Mouse (Mus musculus): Measurements from ENCODE around the gene Klhdc2. TPM values are rescaled to one million over a fixed set of nuclear protein-coding genes. Genes with fewer than 3 reads are reported as not detected.
A peak's percentile ranks its signal among the peaks of the same experiment; 100 is the strongest.

Gene Klhdc2
- polyA plus RNA-seq, 1 experiment: 29.5 TPM

DNA sequence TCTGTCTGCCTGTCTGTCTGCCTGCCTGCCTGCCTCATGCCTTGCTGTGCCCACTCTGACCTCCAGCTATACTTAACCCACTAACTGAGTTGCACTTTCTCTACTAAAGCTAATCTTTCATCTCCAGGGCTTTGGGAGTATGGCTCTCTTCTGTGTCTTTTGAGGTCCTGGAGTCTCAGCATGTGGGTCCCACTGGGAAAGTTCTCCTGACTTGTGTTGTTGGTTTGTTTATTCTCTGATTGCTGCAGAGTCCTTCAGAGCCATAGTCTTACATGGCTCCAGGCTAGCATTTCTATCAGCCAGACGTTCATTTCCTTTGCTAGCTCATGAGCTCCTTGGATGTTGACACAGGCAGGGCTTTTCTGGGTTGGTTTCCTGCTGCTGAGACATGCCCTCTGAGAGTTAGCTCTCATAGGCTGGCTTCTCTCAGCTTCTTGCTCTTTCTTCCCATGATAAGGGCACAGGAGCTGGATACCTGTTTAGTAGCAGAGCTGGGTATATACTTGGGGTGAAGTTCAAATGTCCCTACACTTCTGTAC lies 16.5 kb upstream of the Klhdc2 start:
- TF ChIP-seq CTCF (IDR thresholded peaks at IDR 0.05; ENCODE audit: insufficient read depth, low read length) (no peak), POLR2A (IDR thresholded peaks at IDR 0.05; ENCODE audit: borderline replicate concordance, extremely low read depth, low read depth, low read length) (no peak)
- Histone ChIP-seq H3K4me3 (replicated peaks; ENCODE audit: extremely low read depth, low read depth, low read length) (no peak overlapping the region), H3K4me1 (ENCODE audit: control insufficient read depth, insufficient read depth, low read length) (no peaks in the 10 kb centered on the region)
- WGBS: 19% methylated on average over 1 of the region's 1 CpGs
- no peak for DNase-seq

DNA sequence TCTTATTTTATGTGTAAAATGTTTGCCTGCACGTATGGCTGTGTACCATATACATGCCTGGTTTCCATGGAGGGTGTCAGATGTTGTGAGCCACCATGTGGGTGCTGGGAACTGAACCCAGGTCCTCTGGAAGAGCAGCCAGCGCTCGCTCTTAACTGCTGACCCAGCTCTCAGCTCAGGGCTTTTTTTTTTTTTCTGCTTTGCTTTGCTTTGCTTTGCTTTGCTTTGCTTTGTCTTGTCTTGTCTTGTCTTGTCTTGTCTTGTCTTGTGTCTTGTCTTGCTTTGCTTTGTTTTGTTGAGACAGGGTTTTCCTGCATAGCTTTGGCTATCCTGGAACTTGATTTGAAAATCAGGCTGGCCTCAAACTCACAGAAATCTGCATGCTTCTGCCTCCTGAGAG lies 15.6 kb upstream of the Klhdc2 start:
- TF ChIP-seq CTCF (IDR thresholded peaks at IDR 0.05; ENCODE audit: insufficient read depth, low read length) (no peak), POLR2A (IDR thresholded peaks at IDR 0.05; ENCODE audit: borderline replicate concordance, extremely low read depth, low read depth, low read length) (no peak)
- 95% methylated on average over 3 of the region's 3 CpGs for WGBS
- H3K4me3 ChIP-seq (replicated peaks; ENCODE audit: extremely low read depth, low read depth, low read length): no peak overlapping the region
- no peak for DNase-seq
- no peaks in the 10 kb centered on the region for H3K4me1 ChIP-seq (ENCODE audit: control insufficient read depth, insufficient read depth, low read length)

DNA sequence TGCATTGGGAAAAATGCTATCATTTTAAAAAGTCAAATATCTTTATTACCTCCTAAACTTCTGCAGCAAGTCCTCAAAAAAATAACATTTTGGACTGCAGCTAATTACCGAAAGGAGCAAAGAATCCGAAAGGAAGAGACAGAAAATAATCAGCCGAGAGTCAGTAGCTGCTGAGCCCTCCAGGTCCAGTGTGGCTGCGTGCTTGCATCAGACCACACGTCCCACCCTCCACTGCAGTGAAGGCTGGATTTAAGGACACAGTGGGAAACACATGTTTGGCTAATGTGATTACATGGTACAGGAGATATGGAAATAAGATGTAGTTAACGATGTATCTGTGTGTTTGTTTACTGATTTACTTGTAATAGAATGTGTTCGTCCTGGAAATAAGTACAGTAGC lies 13.3 kb upstream of the Klhdc2 start:
- Histone ChIP-seq H3K4me3 (replicated peaks; ENCODE audit: extremely low read depth, low read depth, low read length) (no peak overlapping the region), H3K4me1 (ENCODE audit: control insufficient read depth, insufficient read depth, low read length) (no peaks in the 10 kb centered on the region)
- DNase-seq: no peak
- TF ChIP-seq CTCF (IDR thresholded peaks at IDR 0.05; ENCODE audit: insufficient read depth, low read length): no peak
- no peak for TF ChIP-seq POLR2A (IDR thresholded peaks at IDR 0.05; ENCODE audit: borderline replicate concordance, extremely low read depth, low read depth, low read length)
- 89% methylated on average over 7 of the region's 7 CpGs for WGBS

DNA sequence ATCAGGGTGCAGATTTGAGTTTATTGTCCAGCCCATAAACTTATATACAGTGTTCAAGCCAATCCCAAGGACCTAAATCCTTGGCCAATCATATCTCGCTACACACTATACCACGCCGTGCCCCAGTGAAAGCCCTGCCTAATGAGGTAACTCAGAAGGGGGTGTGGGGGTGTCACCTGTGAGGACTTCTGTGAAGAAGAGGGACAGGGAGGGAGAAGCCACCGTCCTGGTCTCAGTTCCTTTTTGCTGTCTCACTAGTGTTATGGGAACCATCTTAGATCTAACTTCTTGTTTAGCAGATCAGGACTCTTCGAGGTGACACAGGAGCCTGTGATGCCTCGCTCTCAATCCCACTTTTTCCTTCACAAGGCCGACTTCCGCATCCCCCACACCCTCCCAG lies 8.9 kb upstream of the Klhdc2 start:
- 84% methylated on average over 8 of the region's 8 CpGs for WGBS
- Histone ChIP-seq H3K4me3 (replicated peaks; ENCODE audit: extremely low read depth, low read depth, low read length) (no peak overlapping the region), H3K4me1 (ENCODE audit: control insufficient read depth, insufficient read depth, low read length) (no peaks in the 10 kb centered on the region)
- TF ChIP-seq CTCF (IDR thresholded peaks at IDR 0.05; ENCODE audit: insufficient read depth, low read length) (no peak), POLR2A (IDR thresholded peaks at IDR 0.05; ENCODE audit: borderline replicate concordance, extremely low read depth, low read depth, low read length) (no peak)
- no peak for DNase-seq

DNA sequence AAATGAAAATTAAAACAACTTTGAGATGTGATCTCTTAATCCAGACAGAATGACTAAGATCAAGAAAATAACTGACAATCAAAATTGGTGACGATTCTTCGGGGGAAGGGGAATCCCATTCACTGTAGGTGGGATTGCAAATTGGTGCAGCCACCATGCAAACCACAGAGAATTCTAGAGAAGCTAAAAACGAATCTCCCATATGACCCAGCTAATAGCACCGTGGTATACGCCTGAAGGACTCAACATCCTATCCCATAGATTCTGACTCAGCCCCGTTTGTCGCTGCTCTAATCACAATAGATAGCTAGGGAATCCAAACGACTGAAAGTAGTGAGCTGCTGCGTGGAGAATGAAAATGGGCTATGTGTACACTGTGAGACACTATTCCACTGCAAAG lies 7.8 kb upstream of the Klhdc2 start:
- no peak for TF ChIP-seq CTCF (IDR thresholded peaks at IDR 0.05; ENCODE audit: insufficient read depth, low read length)
- TF ChIP-seq POLR2A (IDR thresholded peaks at IDR 0.05; ENCODE audit: borderline replicate concordance, extremely low read depth, low read depth, low read length): no peak
- no peak for DNase-seq
- Histone ChIP-seq H3K4me3 (replicated peaks; ENCODE audit: extremely low read depth, low read depth, low read length) (no peak overlapping the region), H3K4me1 (ENCODE audit: control insufficient read depth, insufficient read depth, low read length) (no peaks in the 10 kb centered on the region)
- 78% methylated on average over 9 of the region's 9 CpGs for WGBS

DNA sequence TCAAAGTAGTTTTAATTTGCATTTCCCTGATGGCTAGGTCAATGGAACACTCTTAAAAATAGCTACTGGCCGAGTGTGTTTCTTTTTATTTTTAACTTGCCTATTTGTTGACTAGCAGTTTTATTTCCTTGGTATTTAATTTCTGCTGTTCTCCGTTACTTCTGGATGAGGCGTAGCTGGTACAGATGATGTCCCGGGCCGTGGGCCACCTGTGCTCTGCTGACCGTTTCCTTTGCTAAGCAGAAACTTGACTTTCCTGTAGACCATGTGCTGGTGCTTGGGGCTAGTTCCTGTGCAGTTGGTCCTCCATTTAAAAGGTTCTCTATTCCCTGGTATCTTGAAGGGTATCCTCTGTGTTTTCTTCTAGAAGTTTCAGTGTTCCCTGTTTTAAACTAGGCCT lies 4.1 kb upstream of the Klhdc2 start:
- DNase-seq: no peak
- no peak for TF ChIP-seq CTCF (IDR thresholded peaks at IDR 0.05; ENCODE audit: insufficient read depth, low read length)
- no peak for TF ChIP-seq POLR2A (IDR thresholded peaks at IDR 0.05; ENCODE audit: borderline replicate concordance, extremely low read depth, low read depth, low read length)
- no peaks in the 10 kb centered on the region for H3K4me1 ChIP-seq (ENCODE audit: control insufficient read depth, insufficient read depth, low read length)
- WGBS: 86% methylated on average over 6 of the region's 6 CpGs
- H3K4me3 ChIP-seq (replicated peaks; ENCODE audit: extremely low read depth, low read depth, low read length): no peak overlapping the region

DNA sequence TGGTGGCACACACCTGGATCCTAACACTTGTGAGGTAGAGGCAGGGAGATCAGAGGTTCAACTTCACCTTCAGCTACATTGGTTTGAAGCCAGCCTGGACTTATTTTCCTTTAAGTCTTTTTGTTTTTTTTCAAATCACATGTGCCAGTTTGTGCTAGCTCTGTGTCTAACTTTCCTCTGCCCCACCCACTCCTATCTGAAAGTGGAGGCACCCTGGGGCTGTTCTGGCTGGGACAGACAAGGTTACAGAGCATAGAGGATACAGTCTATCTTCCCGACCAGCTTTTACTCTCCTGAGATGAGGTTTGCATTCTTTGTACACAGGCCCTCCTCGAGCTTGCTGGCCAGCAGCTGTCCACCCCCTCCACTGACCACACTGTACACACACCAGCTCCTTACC lies 2.7 kb upstream of the Klhdc2 start:
- whole genome bisulfite sequencing: 53% methylated on average over 2 of the region's 2 CpGs
- no peak overlapping the region for H3K4me3 ChIP-seq (replicated peaks; ENCODE audit: extremely low read depth, low read depth, low read length)
- H3K4me1 ChIP-seq (ENCODE audit: control insufficient read depth, insufficient read depth, low read length): peaks cover 5% of the 10 kb centered on the region
- TF ChIP-seq CTCF (IDR thresholded peaks at IDR 0.05; ENCODE audit: insufficient read depth, low read length) (no peak), POLR2A (IDR thresholded peaks at IDR 0.05; ENCODE audit: borderline replicate concordance, extremely low read depth, low read depth, low read length) (no peak)
- DNase-seq: no peak

DNA sequence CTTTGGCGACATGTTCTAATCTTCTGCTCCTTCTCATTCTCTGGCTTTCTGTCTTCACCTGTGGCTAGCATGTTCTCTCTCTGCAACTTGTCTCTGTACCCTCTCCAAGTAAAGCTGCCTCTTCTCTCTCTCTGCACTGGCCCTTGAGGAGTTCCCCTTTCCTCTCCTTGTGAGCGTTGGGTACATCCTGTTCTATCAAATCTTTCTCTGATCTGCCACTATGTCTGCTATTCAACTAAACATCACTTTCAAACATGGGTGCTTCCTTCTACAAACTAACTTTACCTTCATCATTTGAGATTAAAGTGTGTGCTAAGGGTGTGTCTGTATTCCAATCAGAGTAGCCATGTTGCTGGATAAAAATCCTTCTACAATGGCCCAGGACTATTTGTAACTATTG lies 1.5 kb upstream of the Klhdc2 start:
- Histone ChIP-seq H3K4me3 (replicated peaks; ENCODE audit: extremely low read depth, low read depth, low read length) (no peak overlapping the region), H3K4me1 (ENCODE audit: control insufficient read depth, insufficient read depth, low read length) (peaks cover 5% of the 10 kb centered on the region)
- no peak for TF ChIP-seq CTCF (IDR thresholded peaks at IDR 0.05; ENCODE audit: insufficient read depth, low read length)
- no peak for TF ChIP-seq POLR2A (IDR thresholded peaks at IDR 0.05; ENCODE audit: borderline replicate concordance, extremely low read depth, low read depth, low read length)
- WGBS: 82% methylated on average over 2 of the region's 2 CpGs
- no peak for DNase-seq

DNA sequence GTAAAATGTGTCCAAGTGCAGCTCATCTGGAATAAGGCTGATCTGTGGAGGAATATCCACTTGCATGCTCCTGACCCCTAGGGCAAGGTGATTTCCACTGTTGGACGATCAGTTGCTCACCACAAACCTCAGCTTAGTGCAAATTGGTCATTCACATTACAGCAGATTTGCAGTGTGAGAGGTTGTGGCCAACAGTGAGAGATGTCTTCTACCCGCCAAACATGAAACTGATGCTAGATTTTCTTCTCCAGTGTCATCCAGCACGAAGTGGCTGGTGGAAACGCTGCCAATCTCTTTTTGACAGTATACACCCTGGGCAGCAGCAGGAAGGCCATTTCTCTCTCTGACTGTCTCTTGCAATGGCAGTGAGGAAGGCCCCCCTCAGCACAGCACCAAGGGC lies 830 bp upstream of the Klhdc2 start:
- TF ChIP-seq POLR2A (IDR thresholded peaks at IDR 0.05; ENCODE audit: borderline replicate concordance, extremely low read depth, low read depth, low read length) (no peak), CTCF (IDR thresholded peaks at IDR 0.05; ENCODE audit: insufficient read depth, low read length) (no peak)
- Histone ChIP-seq H3K4me1 (ENCODE audit: control insufficient read depth, insufficient read depth, low read length) (peaks cover 5% of the 10 kb centered on the region), H3K4me3 (replicated peaks; ENCODE audit: extremely low read depth, low read depth, low read length) (peak overlapping the region; percentile 19)
- no peak for DNase-seq
- WGBS: 78% methylated on average over 4 of the region's 4 CpGs

DNA sequence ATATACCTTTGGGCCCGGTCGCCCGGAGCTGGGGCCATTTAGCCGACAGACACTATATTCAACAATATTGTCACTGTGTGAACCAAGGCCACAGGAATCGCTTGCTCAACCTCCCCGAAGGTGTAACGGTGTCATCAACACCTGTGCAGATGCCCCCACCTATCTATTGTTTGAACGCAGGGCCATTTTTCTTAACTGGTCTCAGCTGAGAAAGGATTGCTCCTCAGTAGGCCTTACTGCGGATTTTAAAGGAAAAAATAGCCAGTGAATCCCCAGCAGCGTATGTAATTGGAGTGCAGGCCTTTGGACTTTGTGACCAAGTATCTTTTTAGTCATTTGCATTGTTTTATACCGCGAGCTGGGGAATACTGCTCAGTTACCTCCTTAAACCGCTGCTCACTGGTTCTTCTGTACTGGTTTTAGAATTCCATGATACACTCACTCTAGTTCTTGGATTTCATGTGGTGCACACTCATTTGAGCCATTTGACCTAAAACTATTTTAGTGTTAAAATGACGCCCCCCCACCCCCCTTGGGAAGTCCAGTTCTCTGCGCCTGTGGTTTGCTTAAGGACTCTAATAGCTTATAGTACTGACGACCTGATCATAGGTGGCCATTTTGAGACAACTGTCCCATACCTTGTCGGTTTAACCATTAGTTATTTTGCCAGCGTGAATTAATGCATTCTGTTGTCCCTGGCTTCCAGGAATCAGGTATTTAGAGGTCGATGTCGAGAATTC lies 1.1 kb downstream of the Klhdc2 start:
- DNase-seq: no peak
- TF ChIP-seq POLR2A (IDR thresholded peaks at IDR 0.05; ENCODE audit: borderline replicate concordance, extremely low read depth, low read depth, low read length): no peak
- TF ChIP-seq CTCF (IDR thresholded peaks at IDR 0.05; ENCODE audit: insufficient read depth, low read length): no peak
- 23% methylated on average over 20 of the region's 20 CpGs for WGBS
- H3K4me3 ChIP-seq (replicated peaks; ENCODE audit: extremely low read depth, low read depth, low read length): peak overlapping the region; percentile 80
- peaks cover 5% of the 10 kb centered on the region for H3K4me1 ChIP-seq (ENCODE audit: control insufficient read depth, insufficient read depth, low read length)
